Mouse (Mus musculus): ENCODE data around the gene Nr5a1. TPM values are rescaled to one million over a fixed set of nuclear protein-coding genes. Genes with fewer than 3 reads are reported as not detected.

Gene Nr5a1
- polyA plus RNA-seq, 1 experiment from 2014 or later, result not detected

DNA sequence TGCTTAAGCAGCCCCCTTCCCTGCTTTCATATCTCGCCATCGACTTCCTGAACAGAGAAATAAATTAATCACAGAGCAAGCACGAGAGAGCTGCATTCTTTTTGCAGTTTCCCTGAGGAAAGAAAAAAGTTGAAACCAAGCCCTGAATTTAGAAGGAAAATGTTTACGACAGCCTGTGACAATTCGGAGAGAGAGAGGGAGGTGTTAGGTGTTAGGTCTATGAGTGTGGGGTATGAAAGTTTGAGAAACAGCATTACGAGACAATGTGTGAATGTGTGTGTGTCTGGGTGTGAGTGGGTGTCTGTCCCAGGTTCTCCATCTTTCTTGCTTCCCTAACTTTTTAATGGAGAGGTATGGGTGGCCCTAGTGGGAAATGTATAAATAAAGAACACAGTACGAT lies 62.2 kb downstream of the Nr5a1 start:
- H3K36me3 ChIP-seq (replicated peaks; ENCODE audit: insufficient read depth, low read length), result no peaks in the 10 kb centered on the region
- no peak overlapping the region for H3K27ac ChIP-seq (ENCODE audit: low read depth)
- ATAC-seq, result no peak
- DNase-seq, result no peak
- no peak overlapping the region for H3K4me2 ChIP-seq (ENCODE audit: low read depth, low read length)
- H3K9me3 ChIP-seq (ENCODE audit: low read length), result no peaks in the 10 kb centered on the region
- TF ChIP-seq CTCF (IDR thresholded peaks at IDR 0.05; ENCODE audit: low read depth) (no peak), EP300 (IDR thresholded peaks at IDR 0.05; ENCODE audit: low read depth) (no peak)
- no peaks in the 10 kb centered on the region for H3K27me3 ChIP-seq (ENCODE audit: insufficient read depth, low read length)
- H3K9ac ChIP-seq (replicated peaks), result no peak overlapping the region
- no peaks in the 10 kb centered on the region for H3K4me1 ChIP-seq (ENCODE audit: insufficient read depth)
- WGBS (ENCODE audit: insufficient replicate concordance), result 72% methylated on average over 7 of the region's 7 CpGs
- no peak overlapping the region for H3K4me3 ChIP-seq (ENCODE audit: low read depth, low read length)

GRCm38 (mm10) chr2:38650340-38650739 lies 64.0 kb downstream of the Nr5a1 start:
- DNase-seq (no peak), ATAC-seq (no peak)
- Histone ChIP-seq H3K4me3 (ENCODE audit: low read depth, low read length) (no peak overlapping the region), H3K4me1 (ENCODE audit: insufficient read depth) (no peaks in the 10 kb centered on the region), H3K9me3 (ENCODE audit: low read length) (no peaks in the 10 kb centered on the region), H3K9ac (replicated peaks) (no peak overlapping the region), H3K27ac (ENCODE audit: low read depth) (no peak overlapping the region), H3K36me3 (replicated peaks; ENCODE audit: insufficient read depth, low read length) (no peaks in the 10 kb centered on the region), H3K27me3 (ENCODE audit: insufficient read depth, low read length) (no peaks in the 10 kb centered on the region), H3K4me2 (ENCODE audit: low read depth, low read length) (no peak overlapping the region)
- WGBS (ENCODE audit: insufficient replicate concordance), result 76% methylated on average over 1 of the region's 1 CpGs
- TF ChIP-seq EP300 (IDR thresholded peaks at IDR 0.05; ENCODE audit: low read depth), result no peak
- TF ChIP-seq CTCF (IDR thresholded peaks at IDR 0.05; ENCODE audit: low read depth), result no peak

- WGBS (ENCODE audit: insufficient replicate concordance), result 73% methylated on average over 7 of the region's 7 CpGs
- TF ChIP-seq EP300 (IDR thresholded peaks at IDR 0.05; ENCODE audit: low read depth), result no peak
- no peak for TF ChIP-seq CTCF (IDR thresholded peaks at IDR 0.05; ENCODE audit: low read depth)
- H3K4me2 ChIP-seq (ENCODE audit: low read depth, low read length), result no peak overlapping the region
- H3K36me3 ChIP-seq (replicated peaks; ENCODE audit: insufficient read depth, low read length), result no peaks in the 10 kb centered on the region
- H3K27ac ChIP-seq (ENCODE audit: low read depth), result no peak overlapping the region
- no peak overlapping the region for H3K4me3 ChIP-seq (ENCODE audit: low read depth, low read length)
- H3K27me3 ChIP-seq (ENCODE audit: insufficient read depth, low read length), result no peaks in the 10 kb centered on the region
- H3K9ac ChIP-seq (replicated peaks), result no peak overlapping the region
- ATAC-seq (no peak), DNase-seq (no peak)
- H3K4me1 ChIP-seq (ENCODE audit: insufficient read depth), result peaks cover 12% of the 10 kb centered on the region
- no peaks in the 10 kb centered on the region for H3K9me3 ChIP-seq (ENCODE audit: low read length)
Measured at GRCm38 (mm10) chr2:38647661-38648060, 66.7 kb downstream of the Nr5a1 start.

GRCm38 (mm10) chr2:38647201-38647606 lies 67.1 kb downstream of the Nr5a1 start:
- Histone ChIP-seq H3K4me1 (ENCODE audit: insufficient read depth) (peaks cover 14% of the 10 kb centered on the region), H3K4me3 (ENCODE audit: low read depth, low read length) (no peak overlapping the region), H3K36me3 (replicated peaks; ENCODE audit: insufficient read depth, low read length) (no peaks in the 10 kb centered on the region), H3K4me2 (ENCODE audit: low read depth, low read length) (no peak overlapping the region), H3K9me3 (ENCODE audit: low read length) (no peaks in the 10 kb centered on the region), H3K27ac (ENCODE audit: low read depth) (no peak overlapping the region), H3K27me3 (ENCODE audit: insufficient read depth, low read length) (no peaks in the 10 kb centered on the region), H3K9ac (replicated peaks) (no peak overlapping the region)
- no peak for ATAC-seq
- WGBS (ENCODE audit: insufficient replicate concordance), result 70% methylated on average over 8 of the region's 8 CpGs
- DNase-seq, result no peak
- no peak for TF ChIP-seq EP300 (IDR thresholded peaks at IDR 0.05; ENCODE audit: low read depth)
- no peak for TF ChIP-seq CTCF (IDR thresholded peaks at IDR 0.05; ENCODE audit: low read depth)

- no peak overlapping the region for H3K4me3 ChIP-seq (ENCODE audit: low read depth, low read length)
- H3K9me3 ChIP-seq (ENCODE audit: low read length), result no peaks in the 10 kb centered on the region
- DNase-seq (peak; percentile 67), ATAC-seq (0 out of 2 replicates have a peak, but pooled peaks have one; percentile 20)
- no peak overlapping the region for H3K27ac ChIP-seq (ENCODE audit: low read depth)
- H3K4me2 ChIP-seq (ENCODE audit: low read depth, low read length), result no peak overlapping the region
- H3K4me1 ChIP-seq (ENCODE audit: insufficient read depth), result peaks cover 14% of the 10 kb centered on the region
- TF ChIP-seq CTCF (IDR thresholded peaks at IDR 0.05; ENCODE audit: low read depth) (peak; percentile 71), EP300 (IDR thresholded peaks at IDR 0.05; ENCODE audit: low read depth) (no peak)
- no peak overlapping the region for H3K9ac ChIP-seq (replicated peaks)
- 0% methylated on average over 3 of the region's 3 CpGs for WGBS (ENCODE audit: insufficient replicate concordance)
- H3K36me3 ChIP-seq (replicated peaks; ENCODE audit: insufficient read depth, low read length), result peaks cover 12% of the 10 kb centered on the region
- no peaks in the 10 kb centered on the region for H3K27me3 ChIP-seq (ENCODE audit: insufficient read depth, low read length)
Measured at GRCm38 (mm10) chr2:38645936-38646335, 68.4 kb downstream of the Nr5a1 start.

DNA sequence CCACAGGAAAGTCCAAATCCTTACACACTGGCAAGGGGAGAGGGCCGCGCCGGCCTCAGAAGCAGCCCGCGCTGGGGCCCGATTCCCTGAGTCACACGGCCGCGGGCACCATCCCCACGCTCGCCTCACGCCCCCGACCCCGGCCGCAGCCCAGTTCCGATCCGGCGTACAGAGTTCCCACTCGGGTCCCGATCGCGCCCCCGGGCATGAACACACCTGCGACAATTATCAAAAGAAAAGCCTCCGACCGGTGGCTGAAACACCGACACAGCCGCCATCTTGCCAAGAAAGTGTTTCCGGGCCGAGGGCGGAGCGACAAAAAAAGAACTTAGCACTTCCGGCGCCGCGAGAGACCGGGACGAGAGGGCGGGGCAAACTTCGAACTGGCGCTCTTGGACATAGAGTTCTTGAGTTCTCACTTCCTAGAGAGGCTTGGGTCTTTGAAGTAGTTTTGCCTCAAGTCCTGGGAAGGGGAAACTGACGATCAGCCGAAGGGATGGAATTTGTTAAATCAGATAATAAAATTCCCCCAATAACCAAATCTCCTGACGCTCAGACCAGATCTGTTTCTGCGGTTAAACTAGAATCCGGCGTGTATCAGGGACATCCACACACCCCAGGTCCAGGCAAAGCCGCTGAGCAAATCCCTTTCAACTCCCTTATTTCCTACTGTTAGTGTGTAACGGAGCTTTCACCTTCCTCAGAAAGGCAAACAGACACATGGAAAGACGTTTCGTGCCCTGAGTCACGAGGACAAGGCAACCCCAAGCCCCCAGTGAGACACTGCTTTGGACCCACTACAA lies 70.5 kb downstream of the Nr5a1 start, which contains the start of gene Psmb7:
Psmb7 (minus strand) TSS at position 463 of the 803 bp plus-strand sequence.
- H3K4me2 ChIP-seq (ENCODE audit: low read depth, low read length), result peak within 1 kb of the TSS; percentile 89
- peak within 1 kb of the TSS; percentile 90 for H3K9ac ChIP-seq (replicated peaks)
- peak; percentile 51; the same call in 1 of the 2 replicates for TF ChIP-seq EP300 (IDR thresholded peaks at IDR 0.05; ENCODE audit: low read depth)
- no peak for TF ChIP-seq CTCF (IDR thresholded peaks at IDR 0.05; ENCODE audit: low read depth)
- ATAC-seq, result peak; percentile 92
- peak within 1 kb of the TSS; percentile 78 for H3K27ac ChIP-seq (ENCODE audit: low read depth)
- peak within 1 kb of the TSS; percentile 97 for H3K4me3 ChIP-seq (ENCODE audit: low read depth, low read length)
- H3K27me3 ChIP-seq (ENCODE audit: insufficient read depth, low read length), result no peaks in the 10 kb centered on the region
- WGBS (ENCODE audit: insufficient replicate concordance), result 3% methylated on average over 48 of the region's 52 CpGs
- peak; percentile 94 for DNase-seq
- peaks cover 28% of the 10 kb centered on the region for H3K36me3 ChIP-seq (replicated peaks; ENCODE audit: insufficient read depth, low read length)
- peaks cover 14% of the 10 kb centered on the region for H3K4me1 ChIP-seq (ENCODE audit: insufficient read depth)
- H3K9me3 ChIP-seq (ENCODE audit: low read length), result no peaks in the 10 kb centered on the region

Other genes starting within 250 kb of the Nr5a1 start
- 30.6 and 39.7 TPM in 2 replicates for gene Nek6, start 202.9 kb downstream of the Nr5a1 start, polyA plus RNA-seq (2015; fragmentation: Nextera tagmentation; extraction: Ambion mirVana)
- gene Psmb7, start 70.5 kb downstream of the Nr5a1 start, polyA plus RNA-seq (2015; fragmentation: Nextera tagmentation; extraction: Ambion mirVana), result 112 and 120 TPM in 2 replicates
- 0.83 and 1.1 TPM in 2 replicates for gene Nr6a1, start 213.1 kb upstream of the Nr5a1 start, polyA plus RNA-seq (2015; fragmentation: Nextera tagmentation; extraction: Ambion mirVana)
- 0.06 and 0.12 TPM in 2 replicates for gene Olfml2a, start 217.4 kb upstream of the Nr5a1 start, polyA plus RNA-seq (2015; fragmentation: Nextera tagmentation; extraction: Ambion mirVana)